Mouse (Mus musculus) ES-E14 (cell line): ENCODE measurements around the gene Spg7. TPM values are rescaled to one million over a fixed set of nuclear protein-coding genes. Genes with fewer than 3 reads are reported as not detected.
A peak's percentile ranks its signal among the peaks of the same experiment; 100 is the strongest.

Experiments
- DNase-seq: peaks from one replicate; pipeline ENCODE4 v3.0.0-alpha.2; 2013; ENCODE audit warnings: low read depth, low spot score
- H3K27ac ChIP-seq: 2 replicates; pipeline ENCODE4 v1.5.1; 2012; ENCODE audit warnings: low read depth, mild to moderate bottlenecking, low read length, moderate library complexity, mixed read lengths; ENCODE audit not compliant: poor library complexity, insufficient read depth, severe bottlenecking
- H3K36me3 ChIP-seq: 2 replicates; pipeline ENCODE4 v1.6.1; 2012; ENCODE audit warnings: mild to moderate bottlenecking, low read length, moderate library complexity, mixed read lengths; ENCODE audit not compliant: control insufficient read depth, poor library complexity, insufficient read depth, severe bottlenecking
- H3K4me1 ChIP-seq, 2 experiments: fragments of 150-350 bp in 1 of 2; sonication (generic) in 1 of 2; 2 replicates each; pipeline ENCODE4 v1.6.1; 2012; ENCODE audit warnings: low read length in 2 of 2, mild to moderate bottlenecking in 1 of 2, mixed read lengths in 1 of 2; ENCODE audit not compliant: control insufficient read depth in 2 of 2, insufficient read depth in 2 of 2, poor library complexity in 1 of 2
- H3K4me3 ChIP-seq, 2 experiments: fragments of 150-350 bp in 1 of 2; sonication (generic) in 1 of 2; 2 replicates each; pipeline ENCODE4 v1.5.1; 2012; ENCODE audit warnings: low read length in 2 of 2, low read depth in 1 of 2, mild to moderate bottlenecking in 1 of 2, mixed read lengths in 1 of 2; ENCODE audit not compliant: insufficient read depth in 1 of 2, poor library complexity in 1 of 2, severe bottlenecking in 1 of 2
- H3K9ac ChIP-seq: 2 replicates; pipeline ENCODE4 v1.6.1; 2012; ENCODE audit warnings: low read depth, mild to moderate bottlenecking, low read length, mixed read lengths; ENCODE audit not compliant: poor library complexity, insufficient read depth, severe bottlenecking
- H3K9me3 ChIP-seq: fragments of 150-350 bp; sonication (generic); 2 replicates; pipeline ENCODE4 v1.6.1; 2012; ENCODE audit warnings: low read depth, mild to moderate bottlenecking, low read length; ENCODE audit not compliant: control insufficient read depth, insufficient read depth
- CHD2 ChIP-seq: IDR thresholded peaks from 2 replicates; pipeline ENCODE4 v1.6.1; 2014; ENCODE audit warnings: mild to moderate bottlenecking, low read depth, low read length, inconsistent platforms
- HCFC1 ChIP-seq: IDR thresholded peaks from 2 replicates; pipeline ENCODE4 v1.6.1; 2012; ENCODE audit warnings: low read length, inconsistent platforms, borderline replicate concordance; ENCODE audit not compliant: insufficient read depth
- MAFK ChIP-seq: IDR thresholded peaks from 2 replicates; pipeline ENCODE4 v1.6.1; 2014; ENCODE audit warnings: mild to moderate bottlenecking, low read depth, low read length, inconsistent platforms; ENCODE audit not compliant: insufficient read depth
- ZC3H11A ChIP-seq: IDR thresholded peaks from 2 replicates; pipeline ENCODE4 v1.6.1; 2012; ENCODE audit warnings: low read depth, mild to moderate bottlenecking, inconsistent platforms, low read length, borderline replicate concordance
- ZNF384 ChIP-seq: IDR thresholded peaks from 2 replicates; pipeline ENCODE4 v1.6.1; 2012; ENCODE audit warnings: low read depth, low read length, inconsistent platforms
- in situ Hi-C, 2 experiments: fragments of 600-800 bp; cut with MboI; formaldehyde crosslinking; loops; one replicate each; pipeline ENCODE4 v1.15.1; 2025; ENCODE audit warnings: low sequenced_read_pairs in 2 of 2, inconsistent platforms in 1 of 2; ENCODE audit not compliant: unreplicated experiment in 2 of 2
- total RNA-seq: library from RNA; depleted of rRNA; stranded (reverse); fragments of 300-350 nt; gene quantifications from 2 replicates; pipeline ENCODE4 v1.2.3, GENCODE M21; 2012

Spg7 gene
- total RNA-seq, 1 experiment, result 106 TPM

- peaks cover 5% of the 10 kb centered on the region; the same call in 1 of the 2 replicates for H3K36me3 ChIP-seq
- no peak overlapping the region for H3K27ac ChIP-seq
- H3K9me3 ChIP-seq, result no peaks in the 10 kb centered on the region
- no peak overlapping the region; the same call in 1 of the 2 replicates for H3K9ac ChIP-seq
- DNase-seq, result no peak
- peak overlapping the region in 1 of 2 experiments; percentile 62; a peak in 1 of 4 replicates for H3K4me3 ChIP-seq
- in situ Hi-C loops, result no loop called here
- TF ChIP-seq CHD2 (no peak), HCFC1 (no peak), ZC3H11A (no peak), MAFK (no peak)
- peaks cover 0 to 4% of the 10 kb centered on the region in 2 experiments; a peak in 1 of 4 replicates for H3K4me1 ChIP-seq
Observed at GRCm38 (mm10) chr8:123064072-123064471, 1.3 kb downstream of the Spg7 start.

DNA sequence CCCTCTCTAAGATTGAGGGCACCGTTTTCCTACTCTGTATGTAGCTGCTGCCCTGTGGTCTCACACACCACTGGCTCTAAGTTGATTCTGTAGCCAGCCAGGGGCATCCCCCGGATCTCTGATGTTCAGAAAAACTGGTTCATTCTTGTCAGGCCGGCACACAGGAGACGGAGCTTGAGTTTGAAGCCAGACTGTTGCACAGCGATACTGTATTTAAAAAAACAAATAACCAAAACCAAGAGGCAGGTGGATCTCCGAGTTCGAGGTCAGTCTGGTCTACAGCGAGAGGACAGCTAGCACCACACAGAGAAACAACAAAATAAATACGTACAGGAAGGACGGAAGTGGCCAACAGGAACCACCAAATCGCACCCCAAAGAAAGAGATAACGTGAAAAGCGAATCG is 2.1 kb downstream of the Spg7 start:
- H3K36me3 ChIP-seq, result peaks cover 5% of the 10 kb centered on the region; the same call in 1 of the 2 replicates
- no peak for DNase-seq
- in situ Hi-C loops, result no loop called here
- peak overlapping the region; percentile 50; the same call in 1 of the 2 replicates for H3K27ac ChIP-seq
- TF ChIP-seq CHD2 (no peak), ZC3H11A (no peak), HCFC1 (no peak), MAFK (no peak), ZNF384 (no peak)
- H3K4me3 ChIP-seq, result peak overlapping the region; percentile 62 to 73
- H3K9ac ChIP-seq, result peak overlapping the region; percentile 82
- H3K9me3 ChIP-seq, result no peaks in the 10 kb centered on the region
- H3K4me1 ChIP-seq, result peaks cover 0 to 4% of the 10 kb centered on the region in 2 experiments; a peak in 1 of 4 replicates

DNA sequence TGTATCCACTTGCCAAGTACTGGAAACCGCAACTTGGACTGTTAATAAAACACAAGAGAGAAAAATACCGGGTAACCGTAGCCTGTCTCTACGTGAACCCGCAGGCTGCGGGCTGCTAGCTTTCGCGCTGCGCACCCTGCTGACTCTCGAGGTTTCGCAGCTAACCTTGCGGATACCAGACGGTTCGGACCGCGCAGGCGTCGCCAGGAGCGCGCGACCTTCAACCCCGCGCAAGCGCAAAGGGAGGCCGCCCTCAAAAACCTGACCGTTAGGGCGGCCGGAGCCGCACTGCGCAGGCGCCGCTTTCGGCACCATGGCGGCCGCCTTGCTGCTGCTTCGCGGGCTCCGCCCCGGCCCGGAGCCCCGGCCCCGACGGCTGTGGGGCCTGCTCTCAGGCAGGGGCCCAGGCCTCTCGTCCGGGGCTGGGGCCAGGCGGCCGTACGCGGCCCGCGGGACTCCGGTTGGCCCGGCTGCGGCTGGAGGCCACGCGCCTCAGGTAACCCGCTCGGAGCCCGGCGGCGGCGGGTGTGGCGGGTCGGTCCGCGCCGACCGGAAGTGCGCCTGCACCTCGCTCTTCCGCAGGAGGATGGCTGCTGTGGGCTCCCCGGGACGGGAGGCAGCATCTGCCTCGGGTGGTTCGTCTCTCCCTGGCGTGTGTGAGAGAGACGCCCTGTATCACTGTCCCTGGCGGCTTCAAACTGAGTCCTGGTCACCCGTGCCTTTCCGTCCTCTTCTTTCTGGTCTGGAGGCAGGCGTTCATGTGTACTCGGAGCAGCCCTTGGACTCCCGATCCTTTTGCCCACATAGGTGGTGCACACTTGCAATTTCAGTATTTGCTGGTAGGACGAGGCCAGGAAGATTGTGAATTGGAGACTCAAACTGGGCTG is 2.7 kb downstream of the Spg7 start:
- H3K4me3 ChIP-seq, result peak overlapping the region; percentile 93 to 96
- peak overlapping the region; percentile 90 for H3K27ac ChIP-seq
- no peaks in the 10 kb centered on the region for H3K9me3 ChIP-seq
- H3K4me1 ChIP-seq, result peaks cover 0 to 4% of the 10 kb centered on the region in 2 experiments; a peak in 1 of 4 replicates
- H3K9ac ChIP-seq, result peak overlapping the region; percentile 97
- 0 out of 2 replicates have a peak, but pooled peaks have one; percentile 49 for TF ChIP-seq MAFK
- TF ChIP-seq HCFC1, result peak; percentile 73
- TF ChIP-seq ZNF384, result no peak
- in situ Hi-C loops, result no loop called here
- peak; percentile 87 for DNase-seq
- peaks cover 8% of the 10 kb centered on the region; the same call in 1 of the 2 replicates for H3K36me3 ChIP-seq

DNA sequence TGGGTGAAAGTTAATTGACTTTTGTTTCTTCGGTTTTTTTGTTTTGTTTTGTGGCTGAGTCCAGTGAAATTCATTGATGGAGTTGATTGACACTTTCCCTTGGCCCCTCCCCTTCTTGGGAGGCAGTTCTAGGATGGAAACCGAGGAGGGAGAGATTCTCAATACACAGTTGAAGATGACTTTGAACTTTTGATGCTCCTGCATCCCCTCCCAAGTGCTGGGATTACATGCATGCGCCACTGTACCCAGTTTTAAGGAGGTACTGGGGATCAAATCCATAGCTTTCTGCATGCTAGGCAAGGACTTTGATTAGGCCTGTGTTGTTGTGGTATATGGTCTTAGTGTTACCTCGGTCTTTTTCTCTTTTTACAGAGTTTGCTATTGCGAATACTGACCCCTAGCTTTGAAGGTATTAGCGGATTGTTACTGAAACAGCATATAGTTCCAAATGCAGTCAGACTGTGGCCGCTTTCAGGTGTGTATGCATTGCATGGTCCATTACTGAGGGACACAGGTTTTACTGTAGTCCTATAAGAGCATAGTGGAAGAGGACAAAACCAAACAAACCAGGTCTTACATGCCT is 3.5 kb downstream of the Spg7 start:
- in situ Hi-C loops, result no loop called here
- peak; percentile 57 for DNase-seq

More for the DNA sequence above, 3.5 kb downstream of the Spg7 start:
- Histone ChIP-seq H3K4me3 (peak overlapping the region; percentile 93 to 96), H3K36me3 (peaks cover 8% of the 10 kb centered on the region), H3K27ac (peak overlapping the region; percentile 90; the same call in 1 of the 2 replicates), H3K9me3 (no peaks in the 10 kb centered on the region), H3K9ac (peak overlapping the region; percentile 97), H3K4me1 (peaks cover 0 to 4% of the 10 kb centered on the region in 2 experiments; a peak in 1 of 4 replicates)
- TF ChIP-seq HCFC1, result no peak
- TF ChIP-seq ZNF384, result no peak
- no peak for TF ChIP-seq ZC3H11A
- TF ChIP-seq CHD2, result no peak
- TF ChIP-seq MAFK, result no peak
